Mouse (Mus musculus) megakaryocyte, embryonic 14.5 days (primary cell): ENCODE data around the gene Ebf4.

Experiments used
- FLI1 ChIP-seq: IDR thresholded peaks from 2 replicates; pipeline ENCODE4 v1.6.1; 2012; ENCODE audit warnings: low read length, inconsistent platforms, mixed read lengths
- GATA1 ChIP-seq: IDR thresholded peaks from 3 replicates; pipeline ENCODE4 v1.6.1; 2012; ENCODE audit warnings: mixed read lengths, low read length, inconsistent platforms, borderline replicate concordance

- TF ChIP-seq GATA1 (no peak), FLI1 (no peak)
Observed at GRCm38 (mm10) chr2:130395696-130396095, 100.7 kb downstream of the Ebf4 start.
